Mouse (Mus musculus): Measurements from ENCODE around the gene Kdm4b. TPM values are rescaled to one million over a fixed set of nuclear protein-coding genes. Genes with fewer than 3 reads are reported as not detected.

The Kdm4b gene
- polyA plus RNA-seq (2014; fragmentation: Illumina TruSeq; extraction: RNeasy Lipid Tissue Mini Kit (QIAGEN cat#74804); ENCODE audit: low replicate concordance), result 0.52 TPM

DNA sequence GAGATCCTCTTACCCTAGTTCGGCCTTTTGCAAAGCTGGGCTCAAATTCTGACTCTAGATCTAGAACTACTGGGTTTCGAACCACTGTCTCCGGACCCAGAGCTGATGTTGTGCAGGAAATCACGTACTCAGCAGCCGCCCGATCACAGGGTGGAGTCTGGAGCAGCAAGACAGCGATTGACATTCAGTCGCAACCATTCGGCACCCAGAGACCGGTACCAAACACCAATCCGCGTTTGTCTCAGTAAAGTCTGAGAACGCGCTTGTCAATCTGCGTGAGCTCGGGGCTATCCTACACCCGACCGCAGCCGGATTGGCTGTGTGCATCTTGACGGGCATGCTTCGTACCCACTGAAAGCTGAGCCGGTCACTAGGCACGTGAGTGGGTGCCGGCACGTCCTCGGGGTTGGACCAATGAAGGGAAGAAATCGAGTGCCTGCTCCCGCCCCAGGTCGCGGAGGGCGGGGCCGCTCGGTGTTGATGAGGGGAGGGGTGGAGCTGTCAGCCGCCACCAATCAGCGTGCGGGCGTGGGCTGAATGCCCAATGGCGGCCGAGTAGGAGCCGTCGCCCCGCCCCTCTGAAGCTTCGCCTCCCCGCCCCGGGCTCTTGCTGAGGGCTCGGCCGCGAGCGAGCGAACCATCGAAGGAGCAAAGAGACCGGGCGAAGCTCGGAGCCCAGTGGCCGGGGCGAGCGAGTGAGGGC is at the start of gene Kdm4b:
Gene Kdm4b, plus strand, starts transcription at position 613 of the 703 bp plus-strand sequence.

DNA sequence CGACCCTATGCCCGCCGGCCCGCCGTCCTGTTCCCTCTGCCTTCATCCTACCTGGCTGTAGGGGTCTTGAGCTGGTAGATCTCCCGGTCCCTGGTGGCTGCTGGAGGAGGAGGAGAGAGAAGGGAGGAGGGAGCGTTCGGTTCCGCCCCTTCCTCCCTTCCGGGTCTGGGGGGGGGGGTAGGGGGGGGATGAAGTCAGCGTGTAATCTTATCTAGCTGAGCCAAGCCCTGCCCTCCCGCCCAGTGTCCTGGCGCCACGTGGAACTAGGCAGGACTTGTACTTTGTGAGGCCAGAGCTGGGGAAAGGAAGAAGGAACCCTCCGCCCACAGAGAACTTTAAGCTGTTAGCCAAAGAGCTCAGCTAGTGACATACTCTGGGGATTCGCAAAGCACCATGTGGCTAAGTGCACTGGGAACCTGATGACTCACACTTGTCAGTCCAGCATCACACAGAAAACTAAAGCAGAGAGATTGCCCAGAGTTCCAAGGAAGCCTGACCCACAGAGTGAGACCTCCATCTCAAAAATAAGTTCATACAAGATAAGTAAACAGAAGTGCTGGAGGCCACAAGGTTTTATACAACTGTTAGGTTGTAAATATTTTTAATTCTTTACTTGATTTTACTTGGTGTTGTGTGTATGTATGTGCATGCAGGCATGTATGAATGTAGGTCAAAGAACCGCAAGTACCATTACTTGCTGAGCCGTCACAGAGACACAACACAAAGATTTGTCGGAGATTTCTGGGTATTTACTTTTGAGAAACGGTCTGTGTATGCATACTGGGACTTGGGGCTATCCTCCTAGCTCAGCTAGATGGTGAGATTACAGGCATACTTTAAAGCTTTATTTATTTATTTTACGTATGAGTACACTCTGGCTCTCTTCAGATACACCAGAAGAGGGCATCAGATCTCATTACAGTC is 49.0 kb upstream of the Kdm4b start, which contains the start of gene Ticam1:
Gene Ticam1, minus strand, starts transcription at position 144 of the 924 bp plus-strand sequence.

GRCm38 (mm10) chr17:56292531-56293222 is 33.2 kb upstream of the Kdm4b start, which contains the start of gene Plin3:
TSS of gene Plin3 (minus strand) at chr17:56292873.

GRCm38 (mm10) chr17:56300186-56300585 is 25.7 kb upstream of the Kdm4b start, which contains the start of gene Arrdc5:
TSS of gene Arrdc5 (minus strand) at chr17:56300286.

DNA sequence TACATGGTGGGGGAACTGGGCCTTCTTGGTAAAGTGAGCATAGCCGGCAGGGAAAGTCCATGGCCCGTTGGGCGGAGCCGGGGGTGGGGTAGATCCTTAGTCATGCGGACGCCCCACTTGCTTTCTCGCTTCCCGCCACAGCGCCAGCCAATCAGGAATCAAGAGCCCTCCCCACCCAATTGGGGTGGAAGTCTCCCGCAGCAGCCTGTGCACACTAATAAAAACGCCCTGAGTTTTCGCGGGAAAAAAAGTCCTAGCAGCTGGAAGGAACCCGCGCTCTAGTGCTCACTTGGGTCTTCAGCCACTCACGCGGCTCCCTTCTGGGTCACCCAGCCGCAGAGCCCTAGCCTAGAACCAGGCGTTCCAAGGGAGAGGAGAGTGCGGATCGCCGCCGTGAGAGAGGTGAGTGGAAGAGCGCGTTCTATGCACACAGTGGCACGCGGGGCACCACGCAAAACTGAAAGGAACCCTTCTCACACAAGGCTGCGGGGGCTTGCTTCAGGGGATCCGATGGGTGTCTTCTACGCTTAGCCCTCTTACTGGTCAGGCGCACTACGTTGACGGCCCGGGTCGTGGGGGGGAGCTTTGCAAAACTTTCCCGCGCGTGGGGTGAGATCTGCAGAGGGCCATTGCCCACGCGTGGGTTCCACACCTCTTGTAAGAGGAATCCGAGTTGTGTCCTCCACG is 22.6 kb upstream of the Kdm4b start, which contains the start of gene Uhrf1:
Gene Uhrf1, plus strand, starts transcription at position 162 of the 687 bp plus-strand sequence.

Other genes with a start within 250 kb of the Kdm4b start
- gene Hdgfl2, start 246.4 kb upstream of the Kdm4b start, polyA plus RNA-seq (2014; fragmentation: Illumina TruSeq; extraction: RNeasy Lipid Tissue Mini Kit (QIAGEN cat#74804); ENCODE audit: low replicate concordance), result 2.2 TPM
- 0.41 TPM for gene Plin4, start 216.3 kb upstream of the Kdm4b start, polyA plus RNA-seq (2014; fragmentation: Illumina TruSeq; extraction: RNeasy Lipid Tissue Mini Kit (QIAGEN cat#74804); ENCODE audit: low replicate concordance)
- not detected for gene Plin5, start 208.5 kb upstream of the Kdm4b start, polyA plus RNA-seq (2014; fragmentation: Illumina TruSeq; extraction: RNeasy Lipid Tissue Mini Kit (QIAGEN cat#74804); ENCODE audit: low replicate concordance)
- not detected for gene Lrg1, start 204.1 kb upstream of the Kdm4b start, polyA plus RNA-seq (2014; fragmentation: Illumina TruSeq; extraction: RNeasy Lipid Tissue Mini Kit (QIAGEN cat#74804); ENCODE audit: low replicate concordance)
- gene Sema6b, start 185.7 kb upstream of the Kdm4b start, polyA plus RNA-seq (2014; fragmentation: Illumina TruSeq; extraction: RNeasy Lipid Tissue Mini Kit (QIAGEN cat#74804); ENCODE audit: low replicate concordance), result not detected
- 0.97 TPM for gene Tnfaip8l1, start 163.6 kb upstream of the Kdm4b start, polyA plus RNA-seq (2014; fragmentation: Illumina TruSeq; extraction: RNeasy Lipid Tissue Mini Kit (QIAGEN cat#74804); ENCODE audit: low replicate concordance)
- 5.6 TPM for gene Mydgf, start 142.1 kb upstream of the Kdm4b start, polyA plus RNA-seq (2014; fragmentation: Illumina TruSeq; extraction: RNeasy Lipid Tissue Mini Kit (QIAGEN cat#74804); ENCODE audit: low replicate concordance)
- gene Dpp9, start 107.2 kb upstream of the Kdm4b start, polyA plus RNA-seq (2014; fragmentation: Illumina TruSeq; extraction: RNeasy Lipid Tissue Mini Kit (QIAGEN cat#74804); ENCODE audit: low replicate concordance), result 0.15 TPM
- 2.2 TPM for gene Fem1a, start 69.3 kb upstream of the Kdm4b start, polyA plus RNA-seq (2014; fragmentation: Illumina TruSeq; extraction: RNeasy Lipid Tissue Mini Kit (QIAGEN cat#74804); ENCODE audit: low replicate concordance)
- gene Ticam1, start 49.3 kb upstream of the Kdm4b start, polyA plus RNA-seq (2014; fragmentation: Illumina TruSeq; extraction: RNeasy Lipid Tissue Mini Kit (QIAGEN cat#74804); ENCODE audit: low replicate concordance), result 0.63 TPM
- gene Plin3, start 33.2 kb upstream of the Kdm4b start, polyA plus RNA-seq (2014; fragmentation: Illumina TruSeq; extraction: RNeasy Lipid Tissue Mini Kit (QIAGEN cat#74804); ENCODE audit: low replicate concordance), result 90.5 TPM
- gene Arrdc5, start 25.8 kb upstream of the Kdm4b start, polyA plus RNA-seq (2014; fragmentation: Illumina TruSeq; extraction: RNeasy Lipid Tissue Mini Kit (QIAGEN cat#74804); ENCODE audit: low replicate concordance), result not detected
- gene Uhrf1, start 22.7 kb upstream of the Kdm4b start, polyA plus RNA-seq (2014; fragmentation: Illumina TruSeq; extraction: RNeasy Lipid Tissue Mini Kit (QIAGEN cat#74804); ENCODE audit: low replicate concordance), result 12.6 TPM
- 0.37 TPM for gene Ptprs, start 150.4 kb downstream of the Kdm4b start, polyA plus RNA-seq (2014; fragmentation: Illumina TruSeq; extraction: RNeasy Lipid Tissue Mini Kit (QIAGEN cat#74804); ENCODE audit: low replicate concordance)
- gene Znrf4, start 186.4 kb downstream of the Kdm4b start, polyA plus RNA-seq (2014; fragmentation: Illumina TruSeq; extraction: RNeasy Lipid Tissue Mini Kit (QIAGEN cat#74804); ENCODE audit: low replicate concordance), result not detected
- gene Gm20219, start 228.3 kb downstream of the Kdm4b start, polyA plus RNA-seq (2014; fragmentation: Illumina TruSeq; extraction: RNeasy Lipid Tissue Mini Kit (QIAGEN cat#74804); ENCODE audit: low replicate concordance), result 0.45 TPM